Mouse (Mus musculus) intestine, embryonic 14.5 days (tissue): ENCODE measurements around the gene Psip1. TPM values are rescaled to one million over a fixed set of nuclear protein-coding genes. Genes with fewer than 3 reads are reported as not detected.

Source experiments
- ATAC-seq: fragments of 200-750 bp; cut with Nextera tagmentation; replicated peaks from 2 replicates; pipeline ENCODE4 v1.8.0; 2017; ENCODE audit warnings: low read depth, moderate number of reproducible peaks, moderate TSS enrichment, moderate library complexity; ENCODE audit not compliant: low FRiP score, low TSS enrichment
- DNase-seq: peaks from one replicate; pipeline ENCODE4 v3.0.0-alpha.2; 2018; ENCODE audit warnings: low spot score
- H3K27ac ChIP-seq: fragments of 300-500 bp; sonication (generic); 2 replicates; pipeline ENCODE4 v1.5.1; 2014; ENCODE audit warnings: low read depth, mild to moderate bottlenecking, control low read depth
- H3K27me3 ChIP-seq: fragments of 300-500 bp; sonication (generic); replicated peaks from 2 replicates; pipeline ENCODE4 v1.6.1; 2014; ENCODE audit warnings: low read length, control low read depth; ENCODE audit not compliant: control insufficient read depth, insufficient read depth
- H3K36me3 ChIP-seq: fragments of 300-500 bp; sonication (generic); 2 replicates; pipeline ENCODE4 v1.6.1; 2014; ENCODE audit warnings: low read length, control low read depth; ENCODE audit not compliant: control insufficient read depth, insufficient read depth
- H3K4me1 ChIP-seq: fragments of 300-500 bp; sonication (generic); replicated peaks from 2 replicates; pipeline ENCODE4 v1.6.1; 2014; ENCODE audit warnings: low read length, control low read depth, mixed read lengths; ENCODE audit not compliant: control insufficient read depth, insufficient read depth
- H3K4me2 ChIP-seq: fragments of 300-500 bp; sonication (generic); 2 replicates; pipeline ENCODE4 v1.6.1; 2014; ENCODE audit warnings: low read length
- H3K4me3 ChIP-seq: fragments of 300-500 bp; sonication (generic); 2 replicates; pipeline ENCODE4 v1.5.1; 2014; ENCODE audit warnings: low read depth, low read length, control low read depth, mixed read lengths
- H3K9ac ChIP-seq: fragments of 300-500 bp; sonication (generic); 2 replicates; pipeline ENCODE4 v1.6.1; 2014; ENCODE audit warnings: mild to moderate bottlenecking, low read length
- H3K9me3 ChIP-seq: fragments of 300-500 bp; sonication (generic); 2 replicates; pipeline ENCODE4 v1.6.1; 2016; ENCODE audit warnings: low read length, control low read depth; ENCODE audit not compliant: control insufficient read depth
- WGBS: fragments of 180-500 bp; shearing (Covaris S2); extraction: QIAGEN DNeasy Blood & Tissue Kit; methylation state at CpG from one replicate; pipeline ENCODE4 v1.1.7; 2014; 5-methylcytosine and 5-hydroxymethylcytosine counted together
- polyA plus RNA-seq: library from polyadenylated mRNA; unstranded; fragments of >200 nt; fragmentation: Nextera tagmentation; extraction: Ambion mirVana; gene quantifications from 2 replicates; pipeline ENCODE4 v1.2.1, GENCODE M21; 2014

Gene Psip1
- polyA plus RNA-seq, 1 experiment from 2014 or later = 123 TPM

DNA sequence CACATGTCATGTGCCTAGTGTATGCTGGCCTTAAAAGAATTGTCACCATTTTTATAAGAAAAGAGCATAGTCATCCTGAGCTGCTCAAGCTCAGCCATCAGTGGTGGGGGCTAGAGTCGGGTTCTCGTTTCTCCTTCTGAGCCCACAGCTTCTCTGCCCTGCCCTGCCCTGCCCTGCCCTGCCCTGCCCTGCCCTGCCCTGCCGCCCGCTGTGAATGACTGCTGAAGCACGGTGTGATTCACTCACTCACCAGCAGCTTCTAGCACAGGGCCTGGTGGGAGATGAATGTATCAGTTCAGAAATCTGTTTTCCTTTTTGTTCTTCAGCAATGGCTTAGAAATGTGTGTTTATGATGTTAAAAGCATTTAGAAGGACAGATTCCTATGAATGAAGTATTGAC is 47.2 kb downstream of the Psip1 start:
- H3K4me3 ChIP-seq = no peak overlapping the region
- no peaks in the 10 kb centered on the region for H3K9me3 ChIP-seq
- DNase-seq = no peak
- no peak overlapping the region for H3K4me2 ChIP-seq
- no peak for ATAC-seq
- H3K36me3 ChIP-seq = peaks cover 79% of the 10 kb centered on the region
- no peaks in the 10 kb centered on the region for H3K27me3 ChIP-seq
- 64% methylated on average over 5 of the region's 5 CpGs for WGBS
- no peak overlapping the region for H3K9ac ChIP-seq
- H3K4me1 ChIP-seq = no peaks in the 10 kb centered on the region
- H3K27ac ChIP-seq = no peak overlapping the region

DNA sequence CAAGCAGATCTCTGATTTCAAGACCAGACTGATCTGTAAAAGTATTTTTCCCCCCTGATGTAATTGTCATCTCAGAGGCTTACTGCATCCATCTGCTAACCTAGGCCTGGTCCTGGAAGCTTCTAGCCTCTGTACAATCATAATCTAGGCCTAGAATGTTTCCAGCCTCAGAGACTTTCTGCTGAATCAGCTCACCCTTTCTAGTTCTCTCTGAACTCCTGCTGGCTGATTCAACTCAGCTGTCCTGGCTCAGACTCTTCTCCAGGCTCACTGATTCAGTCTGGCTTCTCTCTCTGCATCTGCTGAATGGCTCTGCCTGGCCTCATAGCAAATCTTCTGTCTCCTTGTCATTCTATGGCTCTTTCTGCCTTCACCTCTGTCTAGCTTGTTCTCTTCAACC is 48.1 kb downstream of the Psip1 start:
- Histone ChIP-seq H3K9ac (no peak overlapping the region), H3K27ac (no peak overlapping the region), H3K4me1 (no peaks in the 10 kb centered on the region), H3K27me3 (no peaks in the 10 kb centered on the region), H3K9me3 (no peaks in the 10 kb centered on the region), H3K36me3 (peaks cover 88% of the 10 kb centered on the region), H3K4me3 (no peak overlapping the region), H3K4me2 (no peak overlapping the region)
- peak; percentile 43 for DNase-seq
- no peak for ATAC-seq

DNA sequence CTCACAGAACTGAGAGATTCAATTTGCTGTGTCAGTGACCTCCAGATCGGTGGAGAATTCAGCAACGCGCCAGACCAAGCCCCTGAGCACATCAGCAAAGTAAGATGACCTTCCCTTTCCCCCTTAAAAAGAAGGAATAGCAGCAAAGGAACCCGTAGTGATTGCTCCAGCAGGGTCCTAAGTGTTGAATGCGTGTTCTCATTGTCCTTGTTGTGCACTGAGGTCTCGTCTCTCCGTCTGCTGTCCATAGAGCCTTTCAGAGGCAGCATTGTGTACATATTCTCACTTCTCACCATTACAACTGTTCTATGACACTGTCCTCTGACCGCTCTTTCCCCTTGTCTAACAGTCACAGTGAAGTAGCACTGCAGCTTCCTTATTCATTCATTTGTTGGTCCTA is 49.9 kb downstream of the Psip1 start:
- Histone ChIP-seq H3K4me1 (no peaks in the 10 kb centered on the region), H3K4me2 (no peak overlapping the region), H3K9me3 (no peaks in the 10 kb centered on the region), H3K9ac (no peak overlapping the region), H3K36me3 (peaks cover 88% of the 10 kb centered on the region), H3K27me3 (no peaks in the 10 kb centered on the region), H3K27ac (no peak overlapping the region), H3K4me3 (no peak overlapping the region)
- ATAC-seq (no peak), DNase-seq (no peak)
- 96% methylated on average over 8 of the region's 8 CpGs for WGBS

DNA sequence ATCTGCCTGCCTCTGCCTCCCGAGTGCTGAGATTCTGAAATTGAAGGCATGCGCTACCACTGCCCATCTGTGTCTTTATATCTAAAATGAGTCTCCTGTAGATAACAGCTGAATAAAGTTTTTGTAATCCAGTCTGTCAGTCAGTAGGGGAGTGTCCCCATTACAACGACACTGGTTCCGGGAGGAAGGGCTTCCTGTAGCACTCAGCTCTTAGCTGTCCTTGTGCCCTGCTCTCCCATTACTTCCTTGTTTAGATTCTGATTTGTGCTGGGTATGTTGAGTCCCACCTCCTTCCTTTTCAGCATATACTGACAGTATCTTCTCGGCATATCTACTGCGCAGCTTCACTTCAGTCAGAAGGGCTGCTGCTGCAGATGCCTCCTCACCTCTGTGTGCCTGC is 53.4 kb downstream of the Psip1 start:
- no peaks in the 10 kb centered on the region for H3K4me1 ChIP-seq
- H3K27me3 ChIP-seq = no peaks in the 10 kb centered on the region
- WGBS = 93% methylated on average over 6 of the region's 6 CpGs
- H3K27ac ChIP-seq = no peak overlapping the region
- H3K9ac ChIP-seq = no peak overlapping the region
- DNase-seq = no peak
- H3K4me3 ChIP-seq = no peak overlapping the region
- peaks cover 78% of the 10 kb centered on the region for H3K36me3 ChIP-seq
- H3K4me2 ChIP-seq = no peak overlapping the region
- no peak for ATAC-seq
- H3K9me3 ChIP-seq = no peaks in the 10 kb centered on the region

DNA sequence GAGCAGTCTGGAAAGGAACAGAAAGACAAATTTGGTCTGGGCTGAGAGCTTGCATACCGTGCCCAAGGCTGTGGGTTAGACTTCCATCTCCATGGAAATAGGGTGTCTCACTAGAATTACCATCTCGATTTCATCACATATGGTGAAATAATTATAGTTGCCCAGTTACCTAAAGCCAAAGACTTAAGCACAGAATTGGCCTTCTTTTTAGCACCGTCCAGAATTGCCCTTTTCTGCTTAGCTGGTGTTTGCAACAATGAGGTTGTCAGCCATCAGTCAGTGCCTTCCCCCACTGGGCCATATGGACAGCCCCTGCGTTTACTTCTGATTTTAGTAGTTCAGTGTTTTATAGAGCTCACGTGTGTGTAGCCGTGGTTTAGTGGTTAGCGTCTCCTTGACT is 54.3 kb downstream of the Psip1 start:
- Histone ChIP-seq H3K4me2 (no peak overlapping the region), H3K36me3 (peaks cover 71% of the 10 kb centered on the region), H3K9me3 (no peaks in the 10 kb centered on the region), H3K9ac (no peak overlapping the region), H3K27ac (no peak overlapping the region), H3K4me3 (no peak overlapping the region), H3K4me1 (no peaks in the 10 kb centered on the region), H3K27me3 (no peaks in the 10 kb centered on the region)
- ATAC-seq (no peak), DNase-seq (no peak)
- 91% methylated on average over 7 of the region's 7 CpGs for WGBS

DNA sequence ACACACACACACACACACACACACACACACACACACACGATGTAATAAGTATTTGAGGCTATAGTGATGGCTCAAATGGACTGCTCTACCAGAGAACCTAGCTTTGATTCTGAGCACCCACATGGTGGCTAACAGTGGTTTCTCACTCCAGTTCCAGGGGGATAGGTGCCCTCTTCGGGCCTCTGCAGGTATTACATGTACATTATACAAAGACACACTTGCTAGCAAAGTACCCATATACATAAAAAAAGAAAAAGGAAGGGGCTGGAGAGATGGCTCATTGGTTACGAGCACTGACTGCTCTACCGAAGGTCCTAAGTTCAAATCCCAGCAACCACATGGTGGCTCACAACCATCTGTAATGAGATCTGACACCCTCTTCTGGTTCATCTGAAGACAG is 57.4 kb downstream of the Psip1 start:
- WGBS = 88% methylated on average over 4 of the region's 4 CpGs

DNA sequence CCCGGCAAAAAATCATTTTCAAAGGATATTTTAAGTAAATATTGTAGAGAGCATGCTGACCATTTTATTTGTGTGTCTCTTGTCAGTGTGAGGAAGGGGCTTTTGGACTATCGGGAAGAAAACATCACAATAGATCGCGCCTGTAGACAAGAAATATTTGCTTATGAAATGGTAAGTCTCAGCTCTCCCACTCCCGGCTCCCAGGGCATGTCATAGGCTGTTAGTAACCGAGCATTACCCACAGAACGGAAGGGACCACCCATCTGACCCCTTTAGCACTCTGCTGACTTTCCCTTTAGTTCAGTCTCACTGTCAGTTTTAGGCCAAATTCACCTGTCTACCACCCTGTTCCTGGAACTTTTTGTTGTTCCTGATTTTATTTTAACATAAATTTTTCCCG is 58.6 kb downstream of the Psip1 start:
- H3K36me3 ChIP-seq = peaks cover 57% of the 10 kb centered on the region
- H3K9ac ChIP-seq = no peak overlapping the region
- DNase-seq (no peak), ATAC-seq (no peak)
- no peak overlapping the region for H3K4me2 ChIP-seq
- no peaks in the 10 kb centered on the region for H3K27me3 ChIP-seq
- no peaks in the 10 kb centered on the region for H3K9me3 ChIP-seq
- H3K4me1 ChIP-seq = no peaks in the 10 kb centered on the region
- whole genome bisulfite sequencing = 93% methylated on average over 8 of the region's 8 CpGs
- no peak overlapping the region for H3K4me3 ChIP-seq
- no peak overlapping the region for H3K27ac ChIP-seq

More for the DNA sequence above, 57.4 kb downstream of the Psip1 start:
- ATAC-seq (no peak), DNase-seq (no peak)
- Histone ChIP-seq H3K4me3 (no peak overlapping the region), H3K4me1 (no peaks in the 10 kb centered on the region), H3K4me2 (no peak overlapping the region), H3K9me3 (no peaks in the 10 kb centered on the region), H3K27ac (no peak overlapping the region), H3K9ac (no peak overlapping the region), H3K36me3 (peaks cover 56% of the 10 kb centered on the region), H3K27me3 (no peaks in the 10 kb centered on the region)

DNA sequence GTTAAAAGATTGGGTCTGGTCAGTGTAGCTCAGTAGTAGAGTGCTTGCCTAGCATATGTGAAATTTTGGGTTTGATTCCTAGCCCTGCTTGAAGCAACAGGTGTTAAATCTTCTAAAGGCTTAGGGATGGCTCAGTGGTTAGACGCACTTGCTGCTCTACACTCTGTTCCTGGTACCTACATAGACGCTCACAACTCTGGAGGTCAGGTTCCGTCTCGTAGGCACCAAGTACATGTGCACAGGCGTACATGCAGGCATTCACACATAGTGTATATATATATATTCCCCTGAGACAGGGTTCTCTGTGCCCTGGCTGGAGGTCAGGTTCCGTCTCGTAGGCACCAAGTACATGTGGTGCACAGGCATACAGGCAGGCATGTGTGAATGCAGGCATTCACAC is 59.1 kb downstream of the Psip1 start:
- Histone ChIP-seq H3K36me3 (peaks cover 55% of the 10 kb centered on the region), H3K9me3 (no peaks in the 10 kb centered on the region), H3K4me2 (no peak overlapping the region), H3K4me3 (no peak overlapping the region), H3K27me3 (no peaks in the 10 kb centered on the region), H3K27ac (no peak overlapping the region), H3K9ac (no peak overlapping the region), H3K4me1 (no peaks in the 10 kb centered on the region)
- WGBS = 98% methylated on average over 7 of the region's 7 CpGs
- no peak for DNase-seq
- no peak for ATAC-seq

DNA sequence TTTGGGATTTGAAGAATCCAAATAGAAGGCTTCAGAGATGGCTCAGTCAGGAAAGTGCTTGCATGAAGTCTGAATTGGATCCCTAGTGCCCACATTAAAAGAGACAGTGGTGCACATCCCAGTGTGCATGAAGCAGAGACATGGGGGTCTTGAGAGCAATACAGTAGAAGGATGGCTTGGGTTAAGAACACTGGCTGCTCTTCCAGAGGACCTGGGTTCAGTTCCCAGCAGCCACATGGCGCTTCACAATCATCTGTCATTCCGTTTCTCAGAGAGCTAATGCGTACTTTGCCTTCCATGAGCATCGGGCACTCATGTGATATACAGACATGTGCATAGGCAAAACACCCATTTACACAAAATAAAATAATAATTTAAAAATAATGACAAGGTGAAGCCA is 61.1 kb downstream of the Psip1 start:
- no peak for DNase-seq

More for the DNA sequence above, 61.1 kb downstream of the Psip1 start:
- Histone ChIP-seq H3K4me1 (no peaks in the 10 kb centered on the region), H3K36me3 (peaks cover 52% of the 10 kb centered on the region), H3K27ac (no peak overlapping the region), H3K27me3 (no peaks in the 10 kb centered on the region), H3K4me2 (no peak overlapping the region), H3K9me3 (no peaks in the 10 kb centered on the region), H3K4me3 (no peak overlapping the region), H3K9ac (no peak overlapping the region)
- 96% methylated on average over 4 of the region's 4 CpGs for WGBS
- no peak for ATAC-seq
